Mouse (Mus musculus): Measurements from ENCODE around the gene Mlh1. TPM values are rescaled to one million over a fixed set of nuclear protein-coding genes. Genes with fewer than 3 reads are reported as not detected.

The Mlh1 gene
- total RNA-seq, 2 experiments from 2014 or later: 10.2 to 11.3 TPM

DNA sequence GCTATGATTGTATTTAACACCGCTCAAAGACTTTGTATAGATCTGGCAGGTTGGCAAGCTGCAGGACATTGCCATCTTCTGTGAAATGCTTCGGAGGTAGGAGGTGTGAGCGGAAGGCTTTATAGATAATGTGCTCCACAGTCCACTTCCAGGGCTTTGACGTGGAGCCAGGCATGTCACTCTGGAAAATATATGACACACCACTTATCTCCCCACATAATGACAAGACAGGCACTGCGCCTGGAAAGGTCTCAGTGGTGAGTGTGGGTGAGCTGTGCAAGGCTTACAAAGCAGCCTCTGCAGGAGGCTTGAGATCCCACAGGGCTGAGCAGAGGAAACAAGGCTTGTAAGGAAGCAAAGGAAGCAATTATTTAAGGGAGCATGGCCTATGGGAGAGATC is 43.1 kb downstream of the Mlh1 start:
- intact Hi-C loops (cut with DNase I): no loop called here
- DNase-seq: peak; percentile 11 to 21

DNA sequence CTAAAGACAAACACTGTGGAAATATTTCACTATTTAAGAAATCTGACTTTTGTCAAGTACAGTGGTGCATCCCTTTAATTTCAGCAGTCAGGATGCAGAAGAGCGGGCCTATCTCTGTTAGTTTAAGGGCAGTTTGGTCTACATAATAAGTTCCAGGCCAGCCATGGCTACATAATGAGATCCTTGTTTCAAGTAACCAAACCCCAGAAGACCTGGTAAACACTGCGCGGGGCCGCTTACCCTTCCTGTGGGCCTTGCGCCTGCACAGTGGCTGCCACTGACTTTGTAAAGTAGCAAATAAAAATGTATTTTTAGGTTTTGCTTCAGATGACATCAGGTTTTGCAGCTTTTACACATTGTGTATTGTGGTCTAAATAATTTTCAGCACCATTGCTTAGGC is 48.2 kb downstream of the Mlh1 start:
- intact Hi-C loops (cut with DNase I): no loop called here
- no peak for DNase-seq

GRCm38 (mm10) chr9:111221580-111221979 is 50.0 kb downstream of the Mlh1 start:
- no peak for DNase-seq
- intact Hi-C loops (cut with DNase I): no loop called here

GRCm38 (mm10) chr9:111220551-111221080 is 51.0 kb downstream of the Mlh1 start:
- DNase-seq: no peak

DNA sequence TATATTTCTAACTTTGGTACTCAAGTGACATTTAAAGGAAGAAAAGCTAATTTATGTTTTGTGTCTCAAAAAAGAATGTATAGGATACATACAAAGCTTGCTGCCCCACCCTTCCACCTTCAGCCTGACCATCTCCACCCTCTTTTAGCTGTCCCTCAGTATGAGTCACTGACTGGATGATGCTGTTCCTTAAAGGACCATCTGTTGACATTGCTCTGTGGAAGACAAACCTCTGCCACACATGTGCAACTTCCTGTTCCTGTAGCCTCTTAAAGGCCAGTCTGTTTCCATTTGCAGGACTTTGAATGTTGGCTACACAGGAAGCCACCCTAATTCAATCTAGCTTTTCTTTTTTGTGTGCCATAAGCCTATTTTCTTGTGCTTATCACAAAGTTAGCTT is 55.2 kb downstream of the Mlh1 start:
- no peak for DNase-seq
- intact Hi-C loops (cut with DNase I): no loop called here

More at GRCm38 (mm10) chr9:111220551-111221080, 51.0 kb downstream of the Mlh1 start:
- intact Hi-C loops (cut with DNase I): no loop called here

GRCm38 (mm10) chr9:111213501-111213900 is 58.1 kb downstream of the Mlh1 start:
- DNase-seq: peak; percentile 30
- intact Hi-C loops (cut with DNase I): loop anchor here (5.0 kb wide), 1 partner anchor 96 kb away; the partner anchor contains the start of gene Lrrfip2

DNA sequence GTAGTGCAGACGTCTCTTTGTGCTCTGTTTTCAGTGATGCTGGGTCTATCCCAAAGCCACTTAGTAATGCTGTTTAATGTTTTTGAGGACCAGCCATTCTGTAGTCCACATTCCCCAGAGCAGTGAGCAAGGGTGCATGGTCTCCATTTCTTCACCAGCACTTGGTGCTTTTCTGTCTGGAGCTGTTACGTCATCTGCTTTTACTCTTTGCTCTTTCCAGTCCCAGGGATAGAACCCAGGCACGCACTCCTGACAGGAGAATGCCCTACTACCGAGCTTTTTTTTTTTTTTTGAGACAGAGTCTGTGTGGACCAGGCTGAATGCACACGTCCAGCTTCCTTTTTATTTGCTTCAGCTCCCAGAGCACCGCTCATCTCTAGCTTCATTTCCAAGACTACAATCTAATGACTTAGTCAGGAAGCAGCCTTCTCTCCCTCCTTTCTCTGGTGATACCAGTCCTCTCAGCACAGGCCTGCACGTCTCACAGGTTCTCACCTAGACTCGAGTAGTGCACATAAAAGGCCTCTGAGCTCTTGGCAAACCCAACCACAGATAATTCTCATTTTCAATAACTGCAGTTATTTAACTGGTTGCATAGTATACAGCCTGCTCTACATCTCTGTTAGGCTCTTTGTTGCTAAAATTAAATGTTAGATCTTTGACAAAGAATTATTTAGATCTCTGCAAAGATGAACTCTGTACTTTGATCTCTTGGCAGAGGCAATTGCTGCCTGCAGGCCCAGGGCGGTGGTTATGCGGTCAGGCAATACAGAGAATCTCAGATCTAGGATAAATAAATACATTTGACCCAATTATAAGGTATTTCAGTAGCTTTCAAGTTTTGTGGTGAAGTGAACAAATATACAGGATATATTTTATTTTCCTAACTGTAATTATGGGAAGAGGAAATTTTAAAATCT is 60.2 kb downstream of the Mlh1 start:
- no peak for DNase-seq
- intact Hi-C loops (cut with DNase I): loop anchor here (5.0 kb wide), 1 partner anchor 94 kb away; the partner anchor contains the start of gene Lrrfip2

- intact Hi-C loops (cut with DNase I): loop anchor here (5.0 kb wide), 1 partner anchor 93 kb away; the partner anchor contains the start of gene Lrrfip2
- no peak for DNase-seq
Observed at GRCm38 (mm10) chr9:111210412-111210811, 61.2 kb downstream of the Mlh1 start.

DNA sequence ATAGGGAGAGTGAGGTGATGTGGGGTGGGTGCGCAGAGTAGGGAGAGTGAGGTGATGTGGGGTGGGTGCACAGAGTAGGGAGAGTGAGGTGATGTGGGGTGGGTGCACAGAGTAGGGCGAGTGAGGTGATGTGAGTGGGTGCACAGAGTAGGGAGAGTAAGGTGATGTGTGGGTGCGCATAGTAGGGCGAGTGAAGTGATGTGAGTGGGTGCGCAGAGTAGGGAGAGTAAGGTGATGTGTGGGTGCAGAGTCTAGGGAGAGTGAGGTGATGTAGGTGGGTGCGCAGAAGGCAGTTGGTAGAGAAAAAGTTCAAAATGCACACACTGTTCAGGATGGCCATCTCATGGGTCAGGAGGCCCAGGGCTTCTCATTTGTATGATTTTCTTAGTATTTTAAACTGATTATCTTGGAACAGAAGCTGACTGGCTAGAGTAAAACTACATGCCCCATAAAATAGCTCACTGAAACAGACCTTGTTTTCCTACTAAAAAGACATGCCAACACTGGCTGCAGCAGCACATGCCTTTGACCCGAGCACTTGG is 62.4 kb downstream of the Mlh1 start:
- intact Hi-C loops (cut with DNase I): loop anchor here (5.0 kb wide), 1 partner anchor 117 kb away; no protein-coding TSS in a partner anchor
- DNase-seq: no peak

GRCm38 (mm10) chr9:111208185-111208584 is 63.4 kb downstream of the Mlh1 start:
- intact Hi-C loops (cut with DNase I): loop anchor here (5.0 kb wide), 1 partner anchor 116 kb away; no protein-coding TSS in a partner anchor
- no peak for DNase-seq

GRCm38 (mm10) chr9:111207683-111208082 is 63.9 kb downstream of the Mlh1 start:
- intact Hi-C loops (cut with DNase I): loop anchor here (5.0 kb wide), 1 partner anchor 115 kb away; no protein-coding TSS in a partner anchor
- no peak for DNase-seq

- peak in 1 of 2 experiments; percentile 27 for DNase-seq
- intact Hi-C loops (cut with DNase I): loop anchor here (5.0 kb wide), 1 partner anchor 112 kb away; no protein-coding TSS in a partner anchor
Observed at GRCm38 (mm10) chr9:111204601-111205375, 66.8 kb downstream of the Mlh1 start.

GRCm38 (mm10) chr9:111200208-111200607 is 71.4 kb downstream of the Mlh1 start:
- intact Hi-C loops (cut with DNase I): no loop called here
- DNase-seq: no peak

GRCm38 (mm10) chr9:111198332-111198731 is 73.3 kb downstream of the Mlh1 start:
- intact Hi-C loops (cut with DNase I): no loop called here
- no peak for DNase-seq

DNA sequence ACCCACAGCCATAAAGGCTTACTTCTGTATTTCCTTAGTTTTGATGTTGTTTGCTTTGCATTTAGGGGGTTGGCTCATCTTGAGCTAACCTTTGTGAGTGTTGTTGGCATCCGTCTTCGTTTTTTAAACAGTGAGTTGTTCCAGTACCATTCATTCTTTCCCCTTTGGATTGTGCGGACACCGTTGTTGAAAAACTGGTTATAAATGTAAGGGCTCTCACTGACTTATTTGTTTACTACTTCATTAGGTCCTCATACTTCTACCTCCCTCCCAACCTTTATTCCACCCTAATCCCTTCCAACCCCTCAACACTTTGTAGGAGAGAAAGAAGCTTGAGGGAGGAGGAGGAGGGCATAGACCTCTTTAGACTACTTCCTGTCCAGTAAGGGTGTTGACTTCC is 73.9 kb downstream of the Mlh1 start:
- no peak for DNase-seq

GRCm38 (mm10) chr9:111197116-111197515 is 74.5 kb downstream of the Mlh1 start:
- intact Hi-C loops (cut with DNase I): no loop called here
- no peak for DNase-seq

More for the DNA sequence above, 73.9 kb downstream of the Mlh1 start:
- intact Hi-C loops (cut with DNase I): no loop called here

GRCm38 (mm10) chr9:111193211-111193610 is 78.4 kb downstream of the Mlh1 start:
- intact Hi-C loops (cut with DNase I): no loop called here
- DNase-seq: no peak

GRCm38 (mm10) chr9:111188731-111189130 is 82.9 kb downstream of the Mlh1 start:
- intact Hi-C loops (cut with DNase I): no loop called here
- no peak for DNase-seq

GRCm38 (mm10) chr9:111186861-111187260 is 84.7 kb downstream of the Mlh1 start:
- intact Hi-C loops (cut with DNase I): no loop called here
- no peak for DNase-seq

DNA sequence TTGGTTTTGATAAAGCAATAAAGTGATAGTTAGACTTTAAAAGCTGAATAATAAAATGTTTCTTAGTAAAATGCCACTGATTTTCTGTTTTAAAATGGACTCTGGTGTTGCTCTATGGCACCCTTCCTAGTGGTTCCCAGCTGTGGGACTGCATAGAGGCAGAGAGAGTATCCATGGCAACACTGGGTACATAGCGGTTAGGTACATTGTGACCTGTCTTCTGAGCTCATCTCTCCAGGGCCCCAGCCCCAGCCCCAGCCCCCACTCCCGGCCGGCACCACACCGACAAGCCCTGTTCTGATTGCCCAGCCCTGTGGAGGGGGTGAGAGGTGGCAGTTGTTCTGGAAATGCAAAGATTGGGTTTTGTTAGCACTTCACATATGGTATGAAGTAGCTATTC is 86.7 kb downstream of the Mlh1 start:
- no peak for DNase-seq
- intact Hi-C loops (cut with DNase I): no loop called here
